In genomic region chr1:75653671-75654076, GRCm38 (mm10) we compare ENCODE assay signal across 8 mouse cellular contexts.
A peak's percentile ranks its signal among the peaks of the same experiment; 100 is the strongest.
DNase-seq lines count a peak whose midpoint lies in the region; ATAC-seq and TF ChIP-seq lines count a peak whose summit lies in the region.

No protein-coding gene starts in this region.

- peak overlapping the region; percentile 22; the same call in 1 of the 2 replicates for H3K27ac ChIP-seq in forebrain, embryonic 14.5 days (ENCODE audit: low read depth, low read length)
- no peak overlapping the region for H3K27ac ChIP-seq in heart, postnatal 0 days (ENCODE audit: low read depth)
- no peak overlapping the region for H3K27ac ChIP-seq in liver, embryonic 13.5 days
- H3K27ac ChIP-seq in olfactory bulb, adult 2 months (ENCODE audit: insufficient read depth, low read depth, low read length): no peak overlapping the region

- no peak for DNase-seq in G1E (ENCODE audit: low spot score)
- DNase-seq in c-Kit-positive CD71-positive TER-119-positive erythroid progenitor cells, embryonic 14.5 days (ENCODE audit: low spot score): peak; percentile 14
- peak; percentile 89 for DNase-seq in forebrain, embryonic 14.5 days (ENCODE audit: low spot score)
- DNase-seq in heart, postnatal 0 days (ENCODE audit: low spot score): peak; percentile 61
- DNase-seq in kidney, postnatal 36 days: peak; percentile 49 to 73
- peak; percentile 1 for DNase-seq in liver, embryonic 13.5 days
- DNase-seq in urinary bladder, postnatal 25 days (ENCODE audit: low spot score): peak; percentile 64

- no peaks in the 10 kb centered on the region for H3K36me3 ChIP-seq in G1E (replicated peaks)
- H3K36me3 ChIP-seq in forebrain, embryonic 14.5 days (ENCODE audit: control insufficient read depth, insufficient read depth, low read length): no peaks in the 10 kb centered on the region
- no peaks in the 10 kb centered on the region for H3K36me3 ChIP-seq in heart, postnatal 0 days (replicated peaks; ENCODE audit: control insufficient read depth, insufficient read depth, low read length)
- H3K36me3 ChIP-seq in liver, embryonic 13.5 days: no peaks in the 10 kb centered on the region

- peak overlapping the region; percentile 31; the same call in 1 of the 2 replicates for H3K4me2 ChIP-seq in forebrain, embryonic 14.5 days (ENCODE audit: low read length)
- H3K4me2 ChIP-seq in heart, postnatal 0 days (ENCODE audit: low read depth, low read length): peak overlapping the region; percentile 42
- no peak overlapping the region for H3K4me2 ChIP-seq in liver, embryonic 13.5 days

- H3K9me3 ChIP-seq in G1E (replicated peaks): peaks cover 21% of the 10 kb centered on the region
- no peaks in the 10 kb centered on the region for H3K9me3 ChIP-seq in forebrain, embryonic 14.5 days (replicated peaks; ENCODE audit: control insufficient read depth, low read length)
- H3K9me3 ChIP-seq in heart, postnatal 0 days (replicated peaks; ENCODE audit: control insufficient read depth, low read length): no peaks in the 10 kb centered on the region
- H3K9me3 ChIP-seq in liver, embryonic 13.5 days (replicated peaks): no peaks in the 10 kb centered on the region

- under 1% methylated on average over 9 of the region's 9 CpGs for WGBS in forebrain, embryonic 14.5 days
- 1% methylated on average over 9 of the region's 9 CpGs for WGBS in heart, postnatal 0 days
- 3% methylated on average over 9 of the region's 9 CpGs for WGBS in liver, embryonic 13.5 days (ENCODE audit: insufficient replicate concordance)
- 2% methylated on average over 9 of the region's 9 CpGs for WGBS in olfactory bulb, adult 2 months

- peak; percentile 65 for TF ChIP-seq CTCF in G1E (IDR thresholded peaks at IDR 0.05; ENCODE audit: low read depth, low read length)
- peak; percentile 86 for TF ChIP-seq CTCF in heart, postnatal 0 days (IDR thresholded peaks at IDR 0.05; ENCODE audit: low read depth)
- TF ChIP-seq CTCF in olfactory bulb, adult 2 months (IDR thresholded peaks at IDR 0.05; ENCODE audit: insufficient read depth, low read depth, low read length): peak; percentile 87

- no peak for TF ChIP-seq EP300 in heart, postnatal 0 days (IDR thresholded peaks at IDR 0.05; ENCODE audit: low read depth)

- H3K4me1 ChIP-seq in G1E (ENCODE audit: insufficient read depth, low read depth, low read length): no peaks in the 10 kb centered on the region
- H3K4me1 ChIP-seq in forebrain, embryonic 14.5 days (ENCODE audit: control insufficient read depth, insufficient read depth, low read length): peaks cover 8% of the 10 kb centered on the region; the same call in 1 of the 2 replicates
- H3K4me1 ChIP-seq in heart, postnatal 0 days (ENCODE audit: control insufficient read depth, insufficient read depth): no peaks in the 10 kb centered on the region
- H3K4me1 ChIP-seq in liver, embryonic 13.5 days (replicated peaks): no peaks in the 10 kb centered on the region
- H3K4me1 ChIP-seq in olfactory bulb, adult 2 months (ENCODE audit: control insufficient read depth, insufficient read depth, low read length): no peaks in the 10 kb centered on the region

- no peaks in the 10 kb centered on the region for H3K27me3 ChIP-seq in G1E (ENCODE audit: insufficient read depth, low read length)
- H3K27me3 ChIP-seq in forebrain, embryonic 14.5 days (replicated peaks; ENCODE audit: control insufficient read depth, insufficient read depth, low read length): no peaks in the 10 kb centered on the region
- no peaks in the 10 kb centered on the region for H3K27me3 ChIP-seq in heart, postnatal 0 days (ENCODE audit: control insufficient read depth, insufficient read depth, low read length)
- no peaks in the 10 kb centered on the region for H3K27me3 ChIP-seq in liver, embryonic 13.5 days

- no peak for TF ChIP-seq POLR2A in olfactory bulb, adult 2 months (IDR thresholded peaks at IDR 0.05; ENCODE audit: insufficient read depth, low read depth, low read length)

- H3K4me3 ChIP-seq in G1E (ENCODE audit: low read depth, low read length): no peak overlapping the region
- H3K4me3 ChIP-seq in forebrain, embryonic 14.5 days (ENCODE audit: low read depth, low read length): no peak overlapping the region
- H3K4me3 ChIP-seq in heart, postnatal 0 days (ENCODE audit: low read depth, low read length): 0 out of 2 replicates have a peak overlapping the region, but pooled peaks have one; percentile 4
- no peak overlapping the region for H3K4me3 ChIP-seq in liver, embryonic 13.5 days (replicated peaks)
- peak overlapping the region; percentile 6 for H3K4me3 ChIP-seq in olfactory bulb, adult 2 months (ENCODE audit: insufficient read depth, low read depth, low read length)

- no peak overlapping the region for H3K9ac ChIP-seq in forebrain, embryonic 14.5 days (ENCODE audit: low read length)
- H3K9ac ChIP-seq in heart, postnatal 0 days (replicated peaks; ENCODE audit: low read depth, low read length): no peak overlapping the region
- H3K9ac ChIP-seq in liver, embryonic 13.5 days: no peak overlapping the region

- ATAC-seq in G1E (ENCODE audit: extremely low read depth, insufficient number of reproducible peaks, low FRiP score, poor library complexity, severe bottlenecking): no peak
- peak; percentile 82 for ATAC-seq in forebrain, embryonic 14.5 days
- peak; percentile 53; the same call in 1 of the 2 replicates for ATAC-seq in heart, postnatal 0 days (ENCODE audit: insufficient read depth, low read depth)
- ATAC-seq in liver, embryonic 13.5 days (ENCODE audit: low read depth): no peak

Comparison
In these comparisons a context has a peak if more than half of its experiments do, and no peak if none do; other contexts are left out.
1. ATAC-seq: peak in forebrain, embryonic 14.5 days (single experiment) and heart, postnatal 0 days (single experiment); none in G1E (single experiment) and liver, embryonic 13.5 days (single experiment).
2. H3K4me3 ChIP-seq: peak in heart, postnatal 0 days (single experiment) and olfactory bulb, adult 2 months (single experiment); none in G1E (single experiment), forebrain, embryonic 14.5 days (single experiment) and liver, embryonic 13.5 days (single experiment).
3. Peak in every context shown above with its lines, with median percentiles within 50 percentile points of each other: CTCF ChIP-seq.